22 mouse cellular contexts compared by ENCODE assay signal in genomic region chr4:27887262-27887954, GRCm38 (mm10).
DNase-seq lines count a peak whose midpoint lies in the region; ATAC-seq and TF ChIP-seq lines count a peak whose summit lies in the region.
"Had no signal": no experiment of that assay in that cellular context is flagged by ENCODE, and none has a peak within 500 bp of the region (broad histone marks: within the 10 kb centered on the region; RNA-seq: fewer than 3 reads in every experiment).

No protein-coding gene starts in this region.

- no peak overlapping the region for H3K4me3 ChIP-seq in lung, embryonic 14.5 days (ENCODE audit: low read depth, low read length)
- H3K4me3 ChIP-seq in neural tube, embryonic 11.5 days (ENCODE audit: low read depth, low read length), result no peak overlapping the region
- H3K4me3 ChIP-seq in intestine, embryonic 15.5 days (replicated peaks), result no peak overlapping the region
- H3K4me3 ChIP-seq: embryonic facial prominence, embryonic 13.5 days; forebrain, embryonic 12.5 days; gastrocnemius, adult 2 months; heart, embryonic 12.5 days; hindbrain, embryonic 10.5 days; hindbrain, embryonic 15.5 days had no signal

- H3K36me3 ChIP-seq in lung, embryonic 14.5 days (ENCODE audit: insufficient read depth), result no peaks in the 10 kb centered on the region
- H3K36me3 ChIP-seq in neural tube, embryonic 11.5 days (ENCODE audit: control insufficient read depth, insufficient read depth, low read length), result no peaks in the 10 kb centered on the region
- no peaks in the 10 kb centered on the region for H3K36me3 ChIP-seq in intestine, embryonic 15.5 days
- H3K36me3 ChIP-seq: embryonic facial prominence, embryonic 13.5 days; forebrain, embryonic 12.5 days; heart, embryonic 12.5 days; hindbrain, embryonic 10.5 days; hindbrain, embryonic 15.5 days had no signal

- H3K9ac ChIP-seq in lung, embryonic 14.5 days, result no peak overlapping the region
- no peak overlapping the region for H3K9ac ChIP-seq in neural tube, embryonic 11.5 days (ENCODE audit: low read length)
- H3K9ac ChIP-seq in intestine, embryonic 15.5 days, result no peak overlapping the region
- H3K9ac ChIP-seq: embryonic facial prominence, embryonic 13.5 days; forebrain, embryonic 12.5 days; heart, embryonic 12.5 days; hindbrain, embryonic 15.5 days had no signal

- no peak overlapping the region for H3K27ac ChIP-seq in lung, embryonic 14.5 days (ENCODE audit: low read depth)
- no peak overlapping the region for H3K27ac ChIP-seq in neural tube, embryonic 11.5 days (ENCODE audit: low read depth, low read length)
- no peak overlapping the region for H3K27ac ChIP-seq in intestine, embryonic 15.5 days
- H3K27ac ChIP-seq: embryonic facial prominence, embryonic 13.5 days; forebrain, embryonic 12.5 days; gastrocnemius, adult 2 months; hindbrain, embryonic 10.5 days; hindbrain, embryonic 15.5 days had no signal

- H3K9me3 ChIP-seq in lung, embryonic 14.5 days (ENCODE audit: low read depth, low read length), result no peaks in the 10 kb centered on the region
- H3K9me3 ChIP-seq in neural tube, embryonic 11.5 days (ENCODE audit: control insufficient read depth, low read length), result no peaks in the 10 kb centered on the region
- H3K9me3 ChIP-seq in intestine, embryonic 15.5 days, result no peaks in the 10 kb centered on the region
- H3K9me3 ChIP-seq: embryonic facial prominence, embryonic 13.5 days; forebrain, embryonic 12.5 days; heart, embryonic 12.5 days; hindbrain, embryonic 10.5 days; hindbrain, embryonic 15.5 days had no signal

- TF ChIP-seq CTCF in lung, embryonic 14.5 days (IDR thresholded peaks at IDR 0.05; ENCODE audit: low read depth), result no peak

- no peak; the same call in 1 of the 2 replicates for ATAC-seq in lung, embryonic 14.5 days (ENCODE audit: insufficient read depth)
- peak; percentile 96 for ATAC-seq in neural tube, embryonic 11.5 days (ENCODE audit: insufficient read depth, low FRiP score, low TSS enrichment)
- no peak for ATAC-seq in intestine, embryonic 15.5 days
- ATAC-seq: activated CD4-positive, CD25-positive, alpha-beta regulatory T cell, adult 4 months; forebrain, embryonic 16.5 days; Patski had no signal

- H3K4me2 ChIP-seq in lung, embryonic 14.5 days, result no peak overlapping the region
- no peak overlapping the region for H3K4me2 ChIP-seq in neural tube, embryonic 11.5 days (ENCODE audit: low read depth)
- no peak overlapping the region for H3K4me2 ChIP-seq in intestine, embryonic 15.5 days (replicated peaks)
- H3K4me2 ChIP-seq: embryonic facial prominence, embryonic 13.5 days; forebrain, embryonic 12.5 days; heart, embryonic 12.5 days; hindbrain, embryonic 15.5 days had no signal

- WGBS in lung, embryonic 14.5 days, result 40% methylated on average over 5 of the region's 5 CpGs
- WGBS in neural tube, embryonic 11.5 days, result 41% methylated on average over 5 of the region's 5 CpGs
- WGBS in intestine, embryonic 15.5 days, result 85% methylated on average over 5 of the region's 5 CpGs

- peak; percentile 7 for DNase-seq in lung, embryonic 14.5 days
- no peak for DNase-seq in lung, postnatal 14 days
- peak; percentile 8 for DNase-seq in embryo, embryonic 11.5 days (ENCODE audit: low read depth, low spot score)
- peak; percentile 29 for DNase-seq in neural tube, embryonic 11.5 days (ENCODE audit: low spot score)
- no peak for DNase-seq in right cerebral cortex, postnatal 36 days (ENCODE audit: low spot score in 2 of 2)
- no peak for DNase-seq in kidney, postnatal 14 days
- DNase-seq: adrenal gland, postnatal 14 days; cerebellum, adult 11-12 months; cerebellum, adult 9-10 months; cerebellum, postnatal 25 days; gastrocnemius, adult 2 months; gastrocnemius, postnatal 25 days had no signal

- H3K4me1 ChIP-seq in lung, embryonic 14.5 days (ENCODE audit: insufficient read depth), result no peaks in the 10 kb centered on the region
- no peaks in the 10 kb centered on the region for H3K4me1 ChIP-seq in neural tube, embryonic 11.5 days (ENCODE audit: control insufficient read depth, insufficient read depth, low read length)
- H3K4me1 ChIP-seq in intestine, embryonic 15.5 days (replicated peaks), result no peaks in the 10 kb centered on the region
- H3K4me1 ChIP-seq: embryonic facial prominence, embryonic 13.5 days; forebrain, embryonic 12.5 days; heart, embryonic 12.5 days; hindbrain, embryonic 10.5 days; hindbrain, embryonic 15.5 days had no signal

- no peaks in the 10 kb centered on the region for H3K27me3 ChIP-seq in lung, embryonic 14.5 days (ENCODE audit: insufficient read depth, low read length)
- H3K27me3 ChIP-seq in neural tube, embryonic 11.5 days (ENCODE audit: control insufficient read depth, insufficient read depth, low read length), result 0 out of 2 replicates have a peak, but pooled peaks cover 2% of the 10 kb centered on the region
- H3K27me3 ChIP-seq in intestine, embryonic 15.5 days (replicated peaks), result no peaks in the 10 kb centered on the region
- H3K27me3 ChIP-seq: CH12.LX; embryonic facial prominence, embryonic 13.5 days; forebrain, embryonic 12.5 days; heart, embryonic 12.5 days; hindbrain, embryonic 15.5 days; Patski had no signal

Comparison
In these comparisons a context has a peak if more than half of its experiments do, and no peak if none do; other contexts are left out.
1. DNase-seq: peak in lung, embryonic 14.5 days (single experiment), embryo, embryonic 11.5 days (single experiment) and neural tube, embryonic 11.5 days (single experiment); none in lung, postnatal 14 days (single experiment), right cerebral cortex, postnatal 36 days (0 of 2) and kidney, postnatal 14 days (single experiment).